Mouse (Mus musculus): Measurements from ENCODE around the gene Fhdc1.

Fhdc1 gene

GRCm38 (mm10) chr3:84474981-84475775 lies 5.1 kb downstream of the Fhdc1 start:
- in situ Hi-C loops (cut with MboI; ENCODE audit: unreplicated experiment in 2 of 2): no loop called here

GRCm38 (mm10) chr3:84474398-84474797 lies 5.8 kb downstream of the Fhdc1 start:
- in situ Hi-C loops (cut with MboI; ENCODE audit: unreplicated experiment in 2 of 2): no loop called here

GRCm38 (mm10) chr3:84472955-84473354 lies 7.3 kb downstream of the Fhdc1 start:
- in situ Hi-C loops (cut with MboI; ENCODE audit: unreplicated experiment in 2 of 2): no loop called here

- in situ Hi-C loops (cut with MboI; ENCODE audit: unreplicated experiment in 2 of 2): no loop called here
These were observed 7.7 kb downstream of the Fhdc1 start for GRCm38 (mm10) chr3:84472527-84472926.

GRCm38 (mm10) chr3:84471146-84471545 lies 9.1 kb downstream of the Fhdc1 start:
- in situ Hi-C loops (cut with MboI; ENCODE audit: unreplicated experiment in 2 of 2): no loop called here

- in situ Hi-C loops (cut with MboI; ENCODE audit: unreplicated experiment in 2 of 2): no loop called here
These were observed 12.1 kb downstream of the Fhdc1 start for GRCm38 (mm10) chr3:84468111-84468453.

GRCm38 (mm10) chr3:84467419-84468110 lies 12.7 kb downstream of the Fhdc1 start:
- in situ Hi-C loops (cut with MboI; ENCODE audit: unreplicated experiment in 2 of 2): no loop called here

- in situ Hi-C loops (cut with MboI; ENCODE audit: unreplicated experiment in 2 of 2): no loop called here
These were observed 14.3 kb downstream of the Fhdc1 start for GRCm38 (mm10) chr3:84465822-84466500.

- in situ Hi-C loops (cut with MboI; ENCODE audit: unreplicated experiment in 2 of 2): no loop called here
These were observed 18.5 kb downstream of the Fhdc1 start for GRCm38 (mm10) chr3:84461687-84462086.

- in situ Hi-C loops (cut with MboI; ENCODE audit: unreplicated experiment in 2 of 2): no loop called here
These were observed 19.3 kb downstream of the Fhdc1 start for GRCm38 (mm10) chr3:84460952-84461351.

GRCm38 (mm10) chr3:84460499-84460898 lies 19.7 kb downstream of the Fhdc1 start:
- in situ Hi-C loops (cut with MboI; ENCODE audit: unreplicated experiment in 2 of 2): no loop called here

GRCm38 (mm10) chr3:84455733-84456417 lies 24.4 kb downstream of the Fhdc1 start:
- in situ Hi-C loops (cut with MboI; ENCODE audit: unreplicated experiment in 2 of 2): no loop called here

GRCm38 (mm10) chr3:84450651-84451050 lies 29.6 kb downstream of the Fhdc1 start:
- in situ Hi-C loops (cut with MboI; ENCODE audit: unreplicated experiment in 2 of 2): no loop called here

GRCm38 (mm10) chr3:84449015-84449414 lies 31.2 kb downstream of the Fhdc1 start:
- in situ Hi-C loops (cut with MboI; ENCODE audit: unreplicated experiment in 2 of 2): no loop called here

GRCm38 (mm10) chr3:84447803-84448202 lies 32.4 kb downstream of the Fhdc1 start:
- in situ Hi-C loops (cut with MboI; ENCODE audit: unreplicated experiment in 2 of 2): no loop called here

GRCm38 (mm10) chr3:84445838-84446237 lies 34.4 kb downstream of the Fhdc1 start:
- in situ Hi-C loops (cut with MboI; ENCODE audit: unreplicated experiment in 2 of 2): no loop called here

GRCm38 (mm10) chr3:84442890-84443289 lies 37.3 kb downstream of the Fhdc1 start:
- in situ Hi-C loops (cut with MboI; ENCODE audit: unreplicated experiment in 2 of 2): no loop called here

- in situ Hi-C loops (cut with MboI; ENCODE audit: unreplicated experiment in 2 of 2): no loop called here
These were observed 40.6 kb downstream of the Fhdc1 start for GRCm38 (mm10) chr3:84439431-84440210.

- in situ Hi-C loops (cut with MboI; ENCODE audit: unreplicated experiment in 2 of 2): no loop called here
These were observed 41.4 kb downstream of the Fhdc1 start for GRCm38 (mm10) chr3:84438840-84439239.

- in situ Hi-C loops (cut with MboI; ENCODE audit: unreplicated experiment in 2 of 2): no loop called here
These were observed 42.1 kb downstream of the Fhdc1 start for GRCm38 (mm10) chr3:84438118-84438517.
